Mouse (Mus musculus) A20 (cell line): ENCODE measurements around the gene Myl3.
A peak's percentile ranks its signal among the peaks of the same experiment; 100 is the strongest.

Experiments
- DNase-seq: peaks from one replicate; pipeline ENCODE4 v3.0.0-alpha.2; 2011; ENCODE audit warnings: low read depth, low spot score

Gene Myl3

GRCm38 (mm10) chr9:110729841-110730240 lies 11.8 kb upstream of the Myl3 start:
- DNase-seq = peak; percentile 50

GRCm38 (mm10) chr9:110731859-110732258 lies 9.8 kb upstream of the Myl3 start:
- DNase-seq = no peak

GRCm38 (mm10) chr9:110732623-110733022 lies 9.0 kb upstream of the Myl3 start:
- peak; percentile 75 for DNase-seq

- DNase-seq = no peak
These were observed 8.6 kb upstream of the Myl3 start for GRCm38 (mm10) chr9:110733102-110733501.

GRCm38 (mm10) chr9:110734154-110734553 lies 7.5 kb upstream of the Myl3 start:
- DNase-seq = no peak

DNA sequence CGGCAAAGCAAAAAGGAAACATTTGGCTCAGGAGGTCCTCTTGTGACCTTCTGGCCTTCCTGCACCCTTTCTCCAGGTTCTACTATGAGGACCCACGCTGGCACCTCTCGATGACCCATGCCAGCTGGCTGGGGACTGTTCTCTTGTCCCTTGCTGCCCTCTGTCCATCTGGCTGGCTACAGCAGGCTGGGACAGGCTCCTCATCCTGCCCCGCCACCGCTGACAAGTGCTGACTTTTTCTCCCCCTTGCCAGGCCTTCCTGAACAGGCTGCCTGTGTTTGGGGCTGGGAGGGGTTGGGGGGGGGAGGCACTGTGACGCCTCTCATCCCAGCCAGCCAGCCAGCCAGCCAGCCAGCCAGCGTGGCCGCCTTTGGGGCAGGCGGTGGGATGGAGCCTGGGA lies 5.3 kb upstream of the Myl3 start:
- DNase-seq = no peak

- DNase-seq = peak; percentile 19
These were observed 3.6 kb upstream of the Myl3 start for GRCm38 (mm10) chr9:110738054-110738453.

- DNase-seq = no peak
These were observed 1.7 kb upstream of the Myl3 start for GRCm38 (mm10) chr9:110739961-110740360.

DNA sequence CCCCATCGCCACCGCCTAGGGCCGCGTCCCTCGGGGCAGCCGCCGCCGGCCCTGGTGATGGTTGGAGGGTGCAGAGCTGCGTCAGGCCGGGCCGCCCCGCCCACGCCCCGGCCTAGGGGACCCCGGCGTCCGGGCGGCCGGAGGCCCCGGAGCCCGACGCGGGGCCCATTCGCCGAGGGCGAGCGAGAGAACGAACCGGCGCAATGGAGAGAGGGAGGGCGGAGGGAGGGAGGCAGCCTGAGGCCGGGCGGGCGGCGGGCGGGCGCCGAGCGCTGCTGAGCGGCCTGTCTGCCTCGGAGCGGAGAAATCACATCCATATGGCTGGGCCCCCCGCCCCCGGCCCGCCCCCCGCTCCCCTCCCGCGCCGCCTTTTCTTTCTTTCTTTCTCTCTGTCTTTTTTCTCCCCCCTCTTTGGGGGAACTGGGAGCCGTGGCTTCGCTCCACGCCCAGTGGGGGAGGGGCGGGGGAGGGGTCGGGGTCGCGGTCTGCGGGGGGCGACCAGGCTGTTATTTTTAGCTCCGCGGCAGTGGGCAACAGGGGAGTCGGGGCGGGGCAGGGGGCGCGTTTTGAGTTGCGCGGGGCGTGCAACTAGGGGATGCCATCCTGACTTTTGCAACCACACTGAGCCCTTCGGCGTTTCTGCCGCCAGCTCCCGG lies 762 bp downstream of the Myl3 start:
- DNase-seq = no peak

DNA sequence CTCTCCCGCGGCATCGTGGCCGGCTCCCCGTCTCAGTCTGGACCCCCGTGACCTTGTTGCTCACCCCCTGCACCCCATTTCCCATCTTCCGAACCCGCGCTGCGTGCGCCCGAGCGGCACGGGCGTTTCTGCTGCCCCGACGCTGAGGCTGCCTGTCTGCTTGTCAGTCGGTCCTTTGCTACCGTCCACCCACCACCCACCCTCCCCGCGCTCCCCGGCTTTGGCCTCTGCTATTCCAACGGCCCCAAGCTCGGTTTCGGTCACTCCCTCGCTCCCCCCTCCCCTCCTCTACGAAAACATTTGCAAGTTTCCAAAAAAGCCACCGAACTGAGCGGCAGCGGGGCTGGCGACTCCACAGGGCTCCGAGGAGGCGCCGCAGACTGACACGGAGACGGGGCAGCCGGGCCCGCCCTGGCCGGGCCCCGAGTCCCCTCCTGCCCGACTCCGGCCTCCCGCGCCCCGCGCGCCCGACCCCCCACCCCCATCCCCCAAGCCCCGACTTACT lies 1.3 kb downstream of the Myl3 start:
- no peak for DNase-seq

GRCm38 (mm10) chr9:110743456-110744323 lies 2.0 kb downstream of the Myl3 start:
- no peak for DNase-seq

- DNase-seq = no peak
These were observed 4.1 kb downstream of the Myl3 start for GRCm38 (mm10) chr9:110745752-110746151.

DNA sequence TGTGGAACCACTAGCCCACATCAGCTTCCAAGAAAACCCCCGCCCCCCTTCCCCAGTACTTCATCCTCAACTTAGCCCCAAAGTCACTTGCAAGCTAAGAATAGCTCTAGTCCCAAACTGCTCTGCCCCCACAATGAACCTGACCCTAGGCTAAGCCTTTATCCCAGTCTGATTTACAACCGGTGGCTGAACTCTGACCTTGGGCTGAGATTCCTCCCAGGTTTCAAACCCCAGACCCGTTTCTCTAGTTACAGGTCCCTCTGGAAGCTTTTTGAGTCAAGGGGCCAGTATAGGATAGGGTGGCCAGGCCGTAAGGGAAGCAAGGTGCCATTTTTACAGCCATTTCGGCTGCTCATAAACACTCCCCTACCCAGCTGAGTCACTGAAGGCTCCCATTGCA lies 4.6 kb downstream of the Myl3 start:
- no peak for DNase-seq

GRCm38 (mm10) chr9:110746961-110747360 lies 5.3 kb downstream of the Myl3 start, which contains the start of gene Pth1r:
Pth1r (minus strand) TSS chr9:110747145.
- DNase-seq = no peak

- DNase-seq = no peak
These were observed 6.8 kb downstream of the Myl3 start for GRCm38 (mm10) chr9:110748451-110748850.

DNA sequence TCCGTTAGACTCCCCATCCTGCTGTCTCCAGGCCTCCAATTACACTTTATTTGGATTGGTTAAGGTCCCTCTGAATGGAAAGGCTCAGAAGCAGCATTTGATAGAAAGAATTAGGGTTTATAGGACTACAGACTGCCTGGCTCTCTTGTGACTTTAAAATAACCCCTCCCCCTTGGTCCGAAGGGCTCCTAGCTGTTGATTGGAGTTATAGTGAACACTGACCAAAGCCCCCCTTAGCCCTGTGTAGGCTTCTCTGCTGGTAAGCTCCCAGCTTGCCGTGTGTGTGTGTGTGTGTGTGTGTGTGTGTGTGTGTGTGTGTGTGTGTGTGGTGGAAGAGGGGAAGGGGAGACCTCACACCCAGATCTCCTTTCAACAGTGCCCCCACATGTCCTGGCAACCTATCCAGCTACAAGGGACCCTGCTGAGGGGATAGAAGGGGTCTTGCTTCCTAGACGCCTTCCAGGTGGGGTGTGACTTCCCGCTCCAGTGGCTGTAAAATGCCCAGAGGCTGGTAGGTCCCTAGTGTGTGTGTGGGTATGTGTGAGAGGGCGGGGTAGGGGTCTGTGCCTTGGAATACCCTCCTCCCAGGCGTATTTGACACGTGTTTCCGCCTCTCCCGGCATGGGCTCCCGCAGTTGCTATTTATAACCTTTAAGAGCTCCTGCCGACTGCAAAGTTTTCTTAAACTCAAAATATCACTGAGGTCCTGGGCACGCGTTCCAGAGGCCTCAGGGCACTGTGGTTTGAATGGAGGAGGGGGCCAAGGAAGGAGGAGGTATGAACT lies 8.9 kb downstream of the Myl3 start:
- no peak for DNase-seq

GRCm38 (mm10) chr9:110751412-110751811 lies 9.8 kb downstream of the Myl3 start:
- DNase-seq = no peak

DNA sequence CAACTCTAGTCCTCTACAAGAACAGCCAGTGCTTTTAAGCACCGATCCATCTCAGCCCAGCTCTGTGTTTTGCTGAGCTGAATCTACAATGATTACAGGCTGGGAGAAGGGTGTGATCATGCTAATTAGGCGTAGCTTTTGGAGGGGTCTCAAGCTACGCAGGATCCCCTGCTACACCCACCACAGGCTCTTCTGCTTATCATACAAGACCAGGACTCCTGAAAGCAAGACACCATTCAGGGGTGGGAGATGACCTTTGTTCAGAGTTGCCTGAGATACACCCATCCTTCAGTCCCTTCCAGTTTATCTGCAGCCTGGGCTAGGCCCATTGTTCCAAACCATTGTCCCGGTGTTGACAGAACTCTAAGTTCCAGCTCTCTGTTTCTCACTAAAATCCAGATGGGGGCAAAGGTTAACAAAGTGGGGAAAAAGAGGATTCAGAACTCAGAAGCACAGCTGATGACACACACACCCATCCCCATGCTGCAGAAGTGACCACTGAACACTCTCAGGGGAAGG lies 11.3 kb downstream of the Myl3 start:
- no peak for DNase-seq

- DNase-seq = no peak
These were observed 12.1 kb downstream of the Myl3 start for GRCm38 (mm10) chr9:110753773-110754172.

DNA sequence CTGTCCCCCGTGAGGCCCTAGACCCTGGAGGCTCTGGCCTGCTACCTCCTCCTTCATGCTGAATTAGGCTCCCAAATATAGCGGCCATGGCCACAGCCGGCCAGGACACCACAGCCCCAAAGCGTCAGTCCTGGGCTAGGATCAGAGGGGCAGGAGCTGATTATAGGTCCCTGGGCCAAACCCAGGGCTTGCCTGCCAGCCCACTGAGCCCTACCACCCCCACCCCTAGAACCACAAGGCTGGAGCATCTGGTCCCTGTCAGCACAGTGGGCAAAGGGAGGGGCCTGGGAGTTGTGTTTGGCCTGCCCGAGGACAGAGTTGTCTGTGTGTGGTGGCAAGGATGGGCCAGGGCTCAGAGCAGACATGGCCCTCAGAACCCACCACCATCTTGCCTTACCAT lies 16.2 kb downstream of the Myl3 start:
- DNase-seq = no peak

DNA sequence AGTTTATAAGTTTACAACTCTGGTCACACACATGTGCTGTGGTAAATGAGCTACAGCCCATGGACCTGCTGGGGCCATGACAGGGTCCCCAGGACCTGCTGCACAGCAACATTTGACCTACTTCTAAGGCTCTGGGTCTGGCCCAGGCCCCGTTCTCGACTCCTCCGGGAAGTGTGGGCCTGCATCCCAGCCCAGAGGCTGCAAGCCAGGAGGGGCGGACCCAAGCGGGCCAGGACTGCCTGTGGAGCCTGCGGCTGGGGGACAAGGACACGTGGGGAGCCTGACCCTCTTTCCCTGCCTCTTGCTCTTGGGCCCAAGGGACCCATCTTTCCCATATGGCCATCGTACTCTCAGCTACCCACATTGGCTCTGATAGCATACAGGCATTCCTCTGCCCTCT lies 16.9 kb downstream of the Myl3 start:
- no peak for DNase-seq

GRCm38 (mm10) chr9:110759265-110759664 lies 17.6 kb downstream of the Myl3 start:
- peak; percentile 43 for DNase-seq
